Mouse (Mus musculus) neural tube, embryonic 11.5 days (tissue): ENCODE results near the gene Psg26. TPM values are rescaled to one million over a fixed set of nuclear protein-coding genes. Genes with fewer than 3 reads are reported as not detected.
"Not testable (repeated sequence)": the region's sequence is repeated elsewhere in the genome, so short reads cannot be mapped to it uniquely, and the experiment has no call there.

Experiments
- ATAC-seq: fragments of 200-750 bp; cut with Nextera tagmentation; 2 replicates; pipeline ENCODE4 v1.8.0; 2017; ENCODE audit warnings: moderate number of reproducible peaks, mild to moderate bottlenecking, moderate TSS enrichment, moderate library complexity; ENCODE audit not compliant: insufficient read depth, low FRiP score, low TSS enrichment
- DNase-seq: peaks from one replicate; pipeline ENCODE4 v3.0.0-alpha.2; 2015; ENCODE audit warnings: low spot score
- H3K27ac ChIP-seq: fragments of 300-500 bp; sonication (generic); 2 replicates; pipeline ENCODE4 v1.5.1; 2014; ENCODE audit warnings: low read depth, mild to moderate bottlenecking, low read length
- H3K27me3 ChIP-seq: fragments of 300-500 bp; sonication (generic); 2 replicates; pipeline ENCODE4 v1.6.1; 2014; ENCODE audit warnings: mild to moderate bottlenecking, low read length, mixed read lengths; ENCODE audit not compliant: control insufficient read depth, insufficient read depth
- H3K36me3 ChIP-seq: fragments of 300-500 bp; sonication (generic); 2 replicates; pipeline ENCODE4 v1.6.1; 2014; ENCODE audit warnings: mild to moderate bottlenecking, low read length, moderate library complexity, mixed read lengths; ENCODE audit not compliant: control insufficient read depth, insufficient read depth
- H3K4me1 ChIP-seq: fragments of 300-500 bp; sonication (generic); 2 replicates; pipeline ENCODE4 v1.6.1; 2014; ENCODE audit warnings: low read length, mixed read lengths; ENCODE audit not compliant: control insufficient read depth, insufficient read depth
- H3K4me2 ChIP-seq: fragments of 300-500 bp; sonication (generic); 2 replicates; pipeline ENCODE4 v1.6.1; 2014; ENCODE audit warnings: low read depth, mild to moderate bottlenecking, moderate library complexity
- H3K4me3 ChIP-seq: fragments of 300-500 bp; sonication (generic); 2 replicates; pipeline ENCODE4 v1.5.1; 2014; ENCODE audit warnings: low read depth, low read length
- H3K9ac ChIP-seq: fragments of 300-500 bp; sonication (generic); 2 replicates; pipeline ENCODE4 v1.6.1; 2014; ENCODE audit warnings: mild to moderate bottlenecking, low read length
- H3K9me3 ChIP-seq: fragments of 300-500 bp; sonication (generic); 2 replicates; pipeline ENCODE4 v1.6.1; 2016; ENCODE audit warnings: low read length; ENCODE audit not compliant: control insufficient read depth
- WGBS: fragments of 180-500 bp; shearing (Covaris S2); extraction: QIAGEN DNeasy Blood & Tissue Kit; methylation state at CpG from one replicate; pipeline ENCODE4 v1.1.7; 2014; 5-methylcytosine and 5-hydroxymethylcytosine counted together
- polyA plus RNA-seq: library from polyadenylated mRNA; unstranded; fragments of >200 nt; fragmentation: Nextera tagmentation; extraction: Ambion mirVana; gene quantifications from 2 replicates; pipeline ENCODE4 v1.2.1, GENCODE M21; 2014

The Psg26 gene
- polyA plus RNA-seq, result not detected in 2 replicates

DNA sequence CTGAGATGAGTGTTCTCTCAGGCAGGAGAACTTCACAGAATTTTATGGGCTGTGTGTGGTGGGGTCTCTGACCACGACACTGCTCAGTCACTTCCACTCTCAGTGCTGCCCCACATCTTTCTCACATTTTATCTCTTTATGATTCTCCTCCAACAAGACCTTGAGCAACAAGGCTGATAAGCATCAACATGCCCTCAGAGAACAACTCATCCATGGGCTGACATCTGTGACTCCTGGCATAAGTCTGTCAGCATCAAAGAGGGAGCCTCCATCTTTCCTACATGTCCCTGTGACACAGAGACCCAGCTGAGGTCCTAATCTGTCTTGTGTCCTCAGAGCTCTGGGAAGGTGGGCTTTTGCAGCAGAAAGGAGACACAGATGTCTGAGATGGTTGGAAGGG is at the start of gene Psg26:
TSS of gene Psg26 (minus strand) at position 101 of the 400 bp plus-strand sequence.
- no peak for ATAC-seq
- WGBS, result 63% methylated on average over 1 of the region's 1 CpGs
- Histone ChIP-seq H3K4me3 (no peak within 1 kb of the TSS), H3K27ac (no peak within 1 kb of the TSS), H3K9me3 (no peaks in the 10 kb centered on the region), H3K36me3 (no peaks in the 10 kb centered on the region), H3K9ac (no peak within 1 kb of the TSS), H3K27me3 (no peaks in the 10 kb centered on the region), H3K4me1 (no peaks in the 10 kb centered on the region), H3K4me2 (no peak within 1 kb of the TSS)
- no peak for DNase-seq

DNA sequence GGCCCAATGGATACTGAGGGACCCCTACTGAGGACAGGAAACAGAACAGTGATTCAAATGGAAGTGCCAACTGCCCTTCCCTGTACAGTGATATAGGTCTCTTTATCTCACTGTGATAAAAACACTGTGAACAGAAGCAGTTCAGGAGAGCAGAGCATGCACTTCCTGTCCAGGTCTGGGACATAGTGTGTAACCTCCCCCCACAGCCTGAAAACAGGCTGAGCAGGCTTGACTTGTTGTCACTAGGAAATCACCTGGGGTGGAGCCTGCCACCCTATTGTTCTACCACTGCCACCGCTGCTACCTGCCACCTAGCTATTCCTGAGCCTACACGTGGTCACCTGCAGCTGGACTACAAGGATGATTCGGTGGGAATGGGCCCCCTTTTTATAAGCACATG is 49.4 kb upstream of the Psg26 start:
- H3K27ac ChIP-seq, result no peak overlapping the region
- no peak overlapping the region for H3K4me2 ChIP-seq
- 0 out of 2 replicates have a peak, but pooled peaks cover 3% of the 10 kb centered on the region for H3K9me3 ChIP-seq
- no peak for DNase-seq
- H3K9ac ChIP-seq, result no peak overlapping the region
- no peaks in the 10 kb centered on the region for H3K27me3 ChIP-seq
- 56% methylated on average over 3 of the region's 3 CpGs for WGBS
- ATAC-seq, result no peak
- no peaks in the 10 kb centered on the region for H3K4me1 ChIP-seq
- H3K36me3 ChIP-seq, result no peaks in the 10 kb centered on the region
- H3K4me3 ChIP-seq, result no peak overlapping the region

GRCm38 (mm10) chr7:18532169-18532568 is 48.2 kb upstream of the Psg26 start, which contains the start of gene Psg25:
Psg25 (minus strand) TSS chr7:18532269.
- DNase-seq, result no peak
- Histone ChIP-seq H3K4me3 (no peak within 1 kb of the TSS), H3K4me1 (no peaks in the 10 kb centered on the region), H3K27ac (no peak within 1 kb of the TSS), H3K9me3 (no peaks in the 10 kb centered on the region), H3K4me2 (no peak within 1 kb of the TSS), H3K36me3 (no peaks in the 10 kb centered on the region), H3K27me3 (no peaks in the 10 kb centered on the region), H3K9ac (no peak within 1 kb of the TSS)
- ATAC-seq, result no peak
- 89% methylated on average over 1 of the region's 1 CpGs for WGBS

- H3K27ac ChIP-seq, result no peak overlapping the region
- DNase-seq (no peak), ATAC-seq (no peak)
- H3K36me3 ChIP-seq, result no peaks in the 10 kb centered on the region
- no peaks in the 10 kb centered on the region for H3K27me3 ChIP-seq
- H3K4me2 ChIP-seq, result no peak overlapping the region
- no peaks in the 10 kb centered on the region; the same call in 1 of the 2 replicates for H3K9me3 ChIP-seq
- 94% methylated on average over 8 of the region's 8 CpGs for WGBS
- no peak overlapping the region for H3K9ac ChIP-seq
- H3K4me3 ChIP-seq, result no peak overlapping the region
- H3K4me1 ChIP-seq, result no peaks in the 10 kb centered on the region
Measured at GRCm38 (mm10) chr7:18524668-18525067, 40.7 kb upstream of the Psg26 start.

DNA sequence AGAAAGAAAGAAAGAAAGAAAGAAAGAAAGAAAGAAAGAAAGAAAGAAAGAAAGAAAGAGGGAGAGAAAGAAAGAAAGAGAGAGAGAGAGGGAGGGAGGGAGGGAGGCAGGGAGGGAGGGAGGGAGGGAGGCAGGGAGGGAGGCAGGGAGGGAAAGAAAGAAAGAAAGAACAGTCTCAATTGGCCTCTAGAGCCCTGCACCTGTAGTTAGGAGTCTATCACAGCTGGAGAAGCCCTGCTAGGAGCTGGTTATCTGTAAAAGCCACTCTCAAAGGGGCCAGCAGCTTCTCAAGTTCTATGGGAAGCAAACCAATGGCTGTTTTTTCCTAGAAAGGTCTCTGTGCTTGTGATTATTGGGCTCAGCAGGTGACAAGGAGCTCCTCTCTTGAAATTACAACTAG is 28.9 kb upstream of the Psg26 start:
- not testable (repeated sequence) for H3K36me3 ChIP-seq, H3K9me3 ChIP-seq, H3K4me3 ChIP-seq, ATAC-seq, H3K4me1 ChIP-seq, H3K9ac ChIP-seq, DNase-seq, H3K27me3 ChIP-seq, H3K27ac ChIP-seq, H3K4me2 ChIP-seq

DNA sequence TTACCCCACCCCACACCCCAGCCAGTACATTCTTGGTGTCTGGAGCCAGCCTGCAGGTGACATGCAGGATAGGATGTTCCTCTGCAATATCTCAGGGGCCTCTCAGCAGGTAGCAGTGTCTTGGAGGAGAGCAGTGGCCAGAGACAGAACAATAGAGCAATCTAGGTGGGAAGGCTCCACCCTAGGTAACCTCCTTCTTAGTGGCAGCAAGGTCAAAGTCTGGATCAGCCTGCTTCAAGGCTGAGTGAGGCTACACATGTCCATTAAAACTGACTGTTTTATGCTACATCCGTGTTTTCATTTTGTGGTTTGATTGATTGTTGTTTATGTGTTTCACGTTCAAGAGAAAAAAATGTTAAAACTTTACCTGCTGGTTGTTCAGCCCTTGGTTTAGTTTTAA is 28.4 kb upstream of the Psg26 start:
- not testable (repeated sequence) for H3K4me1 ChIP-seq, ATAC-seq, H3K4me3 ChIP-seq, H3K4me2 ChIP-seq, H3K9ac ChIP-seq, H3K27me3 ChIP-seq, H3K36me3 ChIP-seq, H3K27ac ChIP-seq, DNase-seq, H3K9me3 ChIP-seq
- WGBS, result 51% methylated on average over 2 of the region's 2 CpGs

DNA sequence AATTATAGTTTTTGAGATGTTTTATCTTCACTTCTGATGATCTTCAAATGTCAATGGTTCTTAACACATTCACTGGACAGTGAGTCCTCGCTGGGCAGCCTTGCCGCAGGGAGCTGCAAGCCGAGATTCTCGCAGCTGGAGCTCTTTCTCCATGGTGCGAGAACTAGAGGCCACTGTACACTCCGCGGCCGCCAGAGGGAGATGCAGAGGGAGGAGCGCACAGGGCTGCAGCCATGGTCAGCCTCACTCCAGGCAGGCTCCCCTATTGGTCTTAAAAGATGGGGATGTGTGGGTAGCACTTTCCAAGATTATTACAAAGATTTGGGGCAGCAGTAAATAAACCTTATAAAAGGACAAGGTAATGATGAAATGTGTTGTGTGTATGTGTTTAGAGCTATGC is 27.5 kb upstream of the Psg26 start:
- no peaks in the 10 kb centered on the region for H3K36me3 ChIP-seq
- 28% methylated on average over 9 of the region's 9 CpGs for WGBS
- no peak overlapping the region for H3K27ac ChIP-seq
- ATAC-seq (no peak), DNase-seq (no peak)
- no peak overlapping the region for H3K4me3 ChIP-seq
- no peak overlapping the region for H3K9ac ChIP-seq
- H3K4me2 ChIP-seq, result no peak overlapping the region
- no peaks in the 10 kb centered on the region for H3K9me3 ChIP-seq
- H3K27me3 ChIP-seq, result no peaks in the 10 kb centered on the region
- no peaks in the 10 kb centered on the region for H3K4me1 ChIP-seq

DNA sequence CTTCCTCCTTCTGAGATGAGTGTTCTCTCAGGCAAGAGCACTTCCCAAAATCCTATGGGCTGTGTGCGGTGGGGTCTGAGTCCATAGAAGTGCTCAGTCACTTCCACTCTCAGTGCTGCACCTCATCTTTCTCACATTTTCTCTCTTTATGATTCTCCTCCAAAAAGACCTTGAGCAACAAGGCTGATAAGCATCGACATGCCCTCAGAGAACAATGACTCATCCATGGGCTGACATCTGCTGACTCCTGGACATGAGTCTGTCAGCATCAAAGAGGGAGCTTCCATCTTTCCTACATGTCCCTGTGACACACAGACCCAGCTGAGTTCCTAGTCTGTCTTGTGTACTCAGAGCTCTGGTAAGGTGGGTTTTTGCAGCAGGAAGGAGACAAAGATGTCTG is 52.0 kb downstream of the Psg26 start, which contains the start of gene Psg28:
TSS of gene Psg28 (minus strand) at position 101 of the 400 bp plus-strand sequence.
- H3K27me3 ChIP-seq, H3K27ac ChIP-seq, H3K9me3 ChIP-seq, DNase-seq, H3K4me2 ChIP-seq, H3K4me1 ChIP-seq, ATAC-seq, H3K4me3 ChIP-seq, H3K9ac ChIP-seq, H3K36me3 ChIP-seq: not testable (repeated sequence)
- WGBS, result 92% methylated on average over 2 of the region's 2 CpGs
